Mouse (Mus musculus) limb, embryonic 14.5 days (tissue): ENCODE data around the gene Ptgir. TPM values are rescaled to one million over a fixed set of nuclear protein-coding genes. Genes with fewer than 3 reads are reported as not detected.
"Not testable (repeated sequence)": the region's sequence is repeated elsewhere in the genome, so short reads cannot be mapped to it uniquely, and the experiment has no call there.

ENCODE experiments used
- ATAC-seq: fragments of 200-750 bp; cut with Nextera tagmentation; 2 replicates; pipeline ENCODE4 v1.8.0; 2017; ENCODE audit warnings: low read depth, moderate number of reproducible peaks, moderate TSS enrichment; ENCODE audit not compliant: low FRiP score
- DNase-seq: peaks from one replicate; pipeline ENCODE4 v3.0.0-alpha.2; 2015; ENCODE audit warnings: low spot score
- H3K27ac ChIP-seq: fragments of 300-500 bp; sonication (generic); replicated peaks from 2 replicates; pipeline ENCODE4 v1.5.1; 2014; ENCODE audit warnings: low read depth, mild to moderate bottlenecking, low read length, moderate library complexity, mixed read lengths
- H3K27me3 ChIP-seq: fragments of 300-500 bp; sonication (generic); 2 replicates; pipeline ENCODE4 v1.6.1; 2014; ENCODE audit warnings: low read length, mixed read lengths; ENCODE audit not compliant: control insufficient read depth, insufficient read depth
- H3K36me3 ChIP-seq: fragments of 300-500 bp; sonication (generic); 2 replicates; pipeline ENCODE4 v1.6.1; 2014; ENCODE audit warnings: mild to moderate bottlenecking, low read length, moderate library complexity, mixed read lengths; ENCODE audit not compliant: control insufficient read depth, insufficient read depth
- H3K4me1 ChIP-seq: fragments of 300-500 bp; sonication (generic); 2 replicates; pipeline ENCODE4 v1.6.1; 2014; ENCODE audit warnings: antibody characterized with exemption, low read length, mixed read lengths; ENCODE audit not compliant: control insufficient read depth, insufficient read depth
- H3K4me2 ChIP-seq: fragments of 300-500 bp; sonication (generic); replicated peaks from 2 replicates; pipeline ENCODE4 v1.6.1; 2014; ENCODE audit warnings: low read depth, mild to moderate bottlenecking, low read length, moderate library complexity; ENCODE audit not compliant: severe bottlenecking
- H3K4me3 ChIP-seq: fragments of 300-500 bp; sonication (generic); replicated peaks from 2 replicates; pipeline ENCODE4 v1.5.1; 2014; ENCODE audit warnings: low read length
- H3K9ac ChIP-seq: fragments of 300-500 bp; sonication (generic); 2 replicates; pipeline ENCODE4 v1.6.1; 2014; ENCODE audit warnings: mild to moderate bottlenecking, low read depth, low read length, moderate library complexity; ENCODE audit not compliant: severe bottlenecking
- H3K9me3 ChIP-seq: fragments of 300-500 bp; sonication (generic); 2 replicates; pipeline ENCODE4 v1.6.1; 2016; ENCODE audit warnings: low read length; ENCODE audit not compliant: control insufficient read depth
- POLR2A ChIP-seq: fragments of 200-500 bp; IDR thresholded peaks from 2 replicates; pipeline ENCODE4 v1.8.0; 2012; ENCODE audit warnings: inconsistent platforms, mild to moderate bottlenecking, moderate library complexity, borderline replicate concordance; ENCODE audit not compliant: insufficient read depth, insufficient read length; ENCODE audit errors: extremely low read depth
- WGBS: fragments of 180-500 bp; shearing (Covaris S2); extraction: QIAGEN DNeasy Blood & Tissue Kit; methylation state at CpG from one replicate; pipeline ENCODE4 v1.1.7; 2014; 5-methylcytosine and 5-hydroxymethylcytosine counted together
- polyA plus RNA-seq, 2 experiments: library from polyadenylated mRNA; depleted of rRNA in 1 of 2; stranded (reverse) in 1 of 2; unstranded in 1 of 2; fragments of >200 nt; fragmentation: Nextera tagmentation in 1 of 2; extraction: Ambion mirVana in 1 of 2; gene quantifications; 2 replicates each; pipeline versions ENCODE4 v1.2.1 to v1.2.3; 2012 to 2014

Ptgir gene
- polyA plus RNA-seq, 2 experiments = 2.3 to 3.6 TPM

GRCm38 (mm10) chr7:16947959-16948361 lies 41.7 kb downstream of the Ptgir start:
- Histone ChIP-seq H3K4me3 (peak overlapping the region; percentile 55; the same call in 1 of the 2 replicates), H3K4me1 (peaks cover 42% of the 10 kb centered on the region), H3K27ac (no peak overlapping the region; the same call in 1 of the 2 replicates), H3K9ac (no peak overlapping the region), H3K9me3 (no peaks in the 10 kb centered on the region), H3K27me3 (peaks cover 34% of the 10 kb centered on the region), H3K4me2 (peak overlapping the region; percentile 79), H3K36me3 (no peaks in the 10 kb centered on the region)
- ATAC-seq = peak; percentile 69
- 15% methylated on average over 4 of the region's 4 CpGs for WGBS
- peak; percentile 79 for DNase-seq
- TF ChIP-seq POLR2A = no peak

DNA sequence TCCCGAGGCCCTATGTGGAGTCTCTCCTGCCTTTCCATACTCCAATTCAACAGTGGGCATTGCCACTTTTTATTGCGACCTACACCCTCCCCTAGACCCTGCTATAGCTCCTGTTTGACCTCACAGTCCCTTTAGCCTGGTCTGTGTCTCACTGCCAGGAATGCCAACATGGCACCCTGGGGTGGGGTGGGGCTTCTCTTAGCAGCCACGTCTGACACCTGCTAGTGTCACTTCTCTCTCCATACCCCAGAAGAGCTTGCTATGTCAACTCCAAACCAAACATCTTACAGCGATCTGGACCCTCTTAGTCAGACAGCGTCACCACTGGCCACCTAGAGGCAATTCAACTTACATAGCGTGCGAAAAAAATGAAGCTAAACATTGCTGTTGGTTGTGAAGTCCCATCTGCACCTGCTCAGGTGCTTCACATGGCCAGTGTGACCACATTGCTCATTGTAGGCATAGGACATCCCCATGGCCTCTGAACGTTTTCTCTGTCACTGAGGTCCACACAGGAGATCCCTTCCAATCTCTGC lies 42.7 kb downstream of the Ptgir start:
- H3K27ac ChIP-seq = no peak overlapping the region

DNA sequence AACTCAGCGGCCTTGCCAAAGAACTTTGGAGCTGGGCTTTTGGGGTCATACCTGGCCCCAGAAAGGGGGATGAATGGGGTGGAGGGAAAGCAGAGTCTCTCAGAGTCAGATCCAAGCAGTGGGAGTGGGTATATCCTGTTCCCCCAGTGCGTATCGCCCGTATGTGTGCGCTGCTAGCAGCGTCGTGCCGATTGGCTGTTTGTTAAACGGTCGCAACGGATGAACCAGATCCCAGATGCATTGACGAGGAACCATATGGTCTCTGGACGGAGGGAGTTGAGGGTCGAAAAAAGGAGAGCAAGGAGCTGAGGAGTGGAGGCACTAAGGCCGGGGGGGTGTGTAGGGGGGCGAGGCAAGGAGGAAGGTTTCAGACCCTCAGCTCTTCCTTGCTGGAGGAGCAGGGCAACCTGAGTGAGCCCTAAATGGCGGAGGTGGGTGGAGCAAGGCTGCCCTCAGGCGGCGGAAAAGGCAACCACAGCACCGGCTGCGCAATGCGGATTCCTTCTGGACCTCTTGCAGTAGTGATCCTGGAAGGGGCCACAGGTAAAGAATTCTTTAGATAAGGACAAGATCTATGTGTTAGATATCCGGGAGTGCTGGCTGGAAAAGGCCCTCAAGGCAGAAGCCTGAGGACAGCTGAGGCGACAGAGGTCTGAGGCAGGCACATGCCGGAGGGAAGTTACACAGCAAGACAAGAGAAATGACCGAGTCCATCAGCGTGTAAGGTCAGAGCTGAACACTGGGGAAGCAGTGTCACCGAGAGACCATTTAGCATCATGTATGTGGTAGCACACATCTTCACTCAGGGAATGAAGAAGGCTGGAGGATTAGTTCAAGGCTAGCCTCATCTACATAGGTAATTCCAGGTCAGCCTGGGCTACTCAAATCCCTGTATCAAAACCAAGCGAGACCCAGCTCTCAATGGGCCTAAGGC lies 43.9 kb downstream of the Ptgir start:
- no peaks in the 10 kb centered on the region for H3K36me3 ChIP-seq
- H3K27ac ChIP-seq = no peak overlapping the region
- no peaks in the 10 kb centered on the region for H3K9me3 ChIP-seq
- H3K27me3 ChIP-seq = peaks cover 31% of the 10 kb centered on the region
- WGBS = 12% methylated on average over 29 of the region's 29 CpGs
- peak; percentile 82 for DNase-seq
- peak overlapping the region; percentile 26 for H3K4me3 ChIP-seq
- H3K4me2 ChIP-seq = peak overlapping the region; percentile 43
- peak overlapping the region; percentile 34; the same call in 1 of the 2 replicates for H3K9ac ChIP-seq
- H3K4me1 ChIP-seq = peaks cover 35% of the 10 kb centered on the region
- TF ChIP-seq POLR2A = no peak
- ATAC-seq = peak; percentile 30; the same call in 1 of the 2 replicates

More for the DNA sequence above, 42.7 kb downstream of the Ptgir start:
- no peak overlapping the region for H3K9ac ChIP-seq
- no peak overlapping the region for H3K4me3 ChIP-seq
- no peak for DNase-seq
- H3K9me3 ChIP-seq = no peaks in the 10 kb centered on the region
- no peak for ATAC-seq
- peaks cover 41% of the 10 kb centered on the region for H3K4me1 ChIP-seq
- no peak for TF ChIP-seq POLR2A
- H3K27me3 ChIP-seq = peaks cover 34% of the 10 kb centered on the region
- 59% methylated on average over 8 of the region's 8 CpGs for WGBS
- no peaks in the 10 kb centered on the region for H3K36me3 ChIP-seq
- H3K4me2 ChIP-seq = no peak overlapping the region; the same call in 1 of the 2 replicates

DNA sequence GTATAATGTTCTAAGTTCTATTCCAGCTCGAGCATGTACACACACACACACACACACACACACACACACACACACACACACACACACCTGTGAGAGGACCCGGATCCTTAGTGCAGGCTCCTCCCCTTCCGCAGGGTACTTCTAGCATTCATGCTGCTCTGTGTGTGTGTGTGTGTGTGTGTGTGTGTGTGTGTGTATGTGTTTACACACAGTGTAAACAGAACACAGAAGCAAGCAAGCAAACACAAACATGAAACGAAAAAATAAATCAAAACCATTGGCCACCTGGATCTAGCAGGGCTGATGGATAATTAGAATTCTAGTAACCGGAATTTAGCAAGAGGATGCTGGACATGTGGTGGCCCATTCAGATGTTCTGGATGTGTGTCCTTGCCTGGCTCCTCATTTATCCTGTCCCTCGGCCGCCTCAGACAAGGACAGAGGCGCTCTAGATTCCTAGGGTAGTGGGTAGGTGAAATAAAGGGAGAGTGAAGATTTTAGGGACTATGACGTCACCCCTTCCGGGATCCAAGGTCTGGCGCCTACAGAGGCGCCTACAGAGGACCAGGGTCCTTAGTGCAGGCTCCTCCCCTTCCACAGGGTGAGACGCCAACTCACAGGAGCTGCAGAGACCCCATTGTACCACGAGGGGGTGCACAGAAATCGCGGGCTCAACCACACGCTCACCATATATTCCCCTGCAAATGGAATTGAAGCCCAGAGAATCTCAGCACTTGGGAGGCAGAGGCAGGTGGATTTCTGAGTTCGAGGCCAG lies 44.8 kb downstream of the Ptgir start:
- 23% methylated on average over 18 of the region's 18 CpGs for WGBS
- Histone ChIP-seq H3K27me3 (peaks cover 23% of the 10 kb centered on the region), H3K4me3 (no peak overlapping the region)

GRCm38 (mm10) chr7:16953776-16954175 lies 47.5 kb downstream of the Ptgir start:
- DNase-seq, H3K4me3 ChIP-seq, ATAC-seq, H3K27ac ChIP-seq, H3K9me3 ChIP-seq, H3K27me3 ChIP-seq, H3K36me3 ChIP-seq, H3K9ac ChIP-seq, H3K4me2 ChIP-seq, H3K4me1 ChIP-seq: not testable (repeated sequence)
- 64% methylated on average over 2 of the region's 2 CpGs for WGBS

More for the DNA sequence above, 44.8 kb downstream of the Ptgir start:
- no peak overlapping the region for H3K27ac ChIP-seq
- H3K4me2 ChIP-seq = no peak overlapping the region
- H3K36me3 ChIP-seq = no peaks in the 10 kb centered on the region
- ATAC-seq (peak; percentile 66), DNase-seq (peak; percentile 80)
- H3K9me3 ChIP-seq = no peaks in the 10 kb centered on the region
- TF ChIP-seq POLR2A = no peak
- peaks cover 29% of the 10 kb centered on the region for H3K4me1 ChIP-seq
- no peak overlapping the region for H3K9ac ChIP-seq
